Mouse (Mus musculus) embryonic stem cell, embryonic (primary cell): ENCODE results near the gene Acat3.
"Not testable (repeated sequence)": the region's sequence is repeated elsewhere in the genome, so short reads cannot be mapped to it uniquely, and the experiment has no call there.

Experiments
- CTCF ChIA-PET, 4 experiments: fragments of 300-600 bp in 2 of 4; fragments of 350-600 bp in 2 of 4; sonication (Branson Sonifier 250); formaldehyde crosslinking; loops; one replicate each; lab custom pipeline; 2022; ENCODE audit warnings: inconsistent platforms in 2 of 4; lab: Charles Lee
- POLR2A ChIA-PET, 4 experiments: fragments of 300-600 bp in 2 of 4; fragments of 350-600 bp in 2 of 4; sonication (Branson Sonifier 250); formaldehyde crosslinking; loops; one replicate each; lab custom pipeline; 2022; ENCODE audit warnings: antibody characterized with exemption in 4 of 4, inconsistent platforms in 1 of 4; lab: Charles Lee

Acat3 gene

GRCm38 (mm10) chr17:12903372-12904333, 36.7 kb downstream of the Acat3 start:
- POLR2A ChIA-PET: interaction anchor here in 3 of 4 experiments (0.6 to 6.7 kb wide), 15 partner anchors 8 to 93 kb away, joined by 3 to 46 read pairs (median 4); partner anchors contain the start of genes Mrpl18 (in 3 of the 3), Tcp1 (in 2 of the 3) and Acat2 (in 1 of the 3)
- CTCF ChIA-PET: interaction anchor here in 1 of 4 experiments (0.6 kb wide), 1 partner anchor 8 kb away, joined by 6 read pairs; no protein-coding TSS in a partner anchor

GRCm38 (mm10) chr17:12902291-12902690, 38.1 kb downstream of the Acat3 start:
- POLR2A ChIA-PET: interaction anchor here in 2 of 4 experiments (1.7 to 6.7 kb wide), 2 partner anchors 14 kb away, joined by 7 to 46 read pairs; partner anchors contain the start of genes Mrpl18 (in 2 of the 2) and Tcp1 (in 2 of the 2)
- CTCF ChIA-PET: no interaction called here

- CTCF ChIA-PET, POLR2A ChIA-PET: not testable (repeated sequence)
These were observed 41.8 kb downstream of the Acat3 start for GRCm38 (mm10) chr17:12898607-12899006.

- ChIA-PET POLR2A (interaction anchor here in 1 of 4 experiments (1.1 kb wide), 1 partner anchor 26 kb away, joined by 3 read pairs; no protein-coding TSS in a partner anchor), CTCF (no interaction called here)
These were observed 42.7 kb downstream of the Acat3 start for GRCm38 (mm10) chr17:12897674-12898073.

GRCm38 (mm10) chr17:12892033-12892432, 48.4 kb downstream of the Acat3 start:
- CTCF ChIA-PET: interaction anchor here in 2 of 4 experiments (0.6 to 1.0 kb wide), 2 partner anchors 12 to 33 kb away, joined by 3 read pairs; no protein-coding TSS in a partner anchor
- POLR2A ChIA-PET: interaction anchor here in 3 of 4 experiments (1.0 to 1.6 kb wide), 8 partner anchors 13 to 68 kb away, joined by 3 to 9 read pairs (median 4); partner anchors contain the start of genes Pnldc1 (in 2 of the 3), Acat2 (in 1 of the 3), Mrpl18 (in 1 of the 3) and Tcp1 (in 1 of the 3)

GRCm38 (mm10) chr17:12891054-12891453, 49.3 kb downstream of the Acat3 start:
- CTCF ChIA-PET: no interaction called here
- POLR2A ChIA-PET: interaction anchor here in 2 of 4 experiments (0.6 to 1.6 kb wide), 10 partner anchors 11 to 96 kb away, joined by 3 to 9 read pairs (median 4); partner anchors contain the start of genes Mrpl18 (in 2 of the 2), Pnldc1 (in 2 of the 2) and Tcp1 (in 2 of the 2)

GRCm38 (mm10) chr17:12887021-12887775, 53.2 kb downstream of the Acat3 start:
- ChIA-PET POLR2A (interaction anchor here in 3 of 4 experiments (0.6 to 0.9 kb wide), 4 partner anchors 17 to 79 kb away, joined by 3 to 4 read pairs (median 4); partner anchors contain the start of gene Pnldc1 (in 1 of the 3)), CTCF (interaction anchor here in 2 of 4 experiments (0.6 to 0.7 kb wide), 2 partner anchors 29 to 490 kb away, joined by 4 read pairs; partner anchors contain the start of gene Mrpl18 (in 1 of the 2))

- CTCF ChIA-PET: interaction anchor here in 1 of 4 experiments (0.5 to 0.7 kb wide), 2 partner anchors 30 to 108 kb away, joined by 3 to 4 read pairs; partner anchors contain the start of gene Mrpl18
These were observed 53.8 kb downstream of the Acat3 start for GRCm38 (mm10) chr17:12886620-12887019.

GRCm38 (mm10) chr17:12881216-12881615, 59.2 kb downstream of the Acat3 start:
- POLR2A ChIA-PET: no interaction called here
- CTCF ChIA-PET: interaction anchor here in 3 of 4 experiments (0.5 to 2.3 kb wide), 4 partner anchors 12 to 59 kb away, joined by 5 to 12 read pairs (median 6); partner anchors contain the start of genes Acat3 (in 1 of the 3) and Pnldc1 (in 1 of the 3)

More at GRCm38 (mm10) chr17:12886620-12887019, 53.8 kb downstream of the Acat3 start:
- POLR2A ChIA-PET: interaction anchor here in 2 of 4 experiments (0.6 to 0.7 kb wide), 2 partner anchors 24 to 80 kb away, joined by 3 to 4 read pairs; partner anchors contain the start of gene Pnldc1 (in 1 of the 2)

- ChIA-PET POLR2A (interaction anchor here in 2 of 4 experiments (0.7 to 1.1 kb wide), 5 partner anchors 9 to 111 kb away, joined by 3 to 4 read pairs (median 3); partner anchors contain the start of genes Mrpl18 (in 1 of the 2) and Tcp1 (in 1 of the 2)), CTCF (interaction anchor here (0.5 to 2.3 kb wide), 18 partner anchors 9 to 789 kb away, joined by 3 to 12 read pairs (median 4); partner anchors contain the start of genes Pnldc1 (in 2 of the 4), Acat2 (in 1 of the 4), Mrpl18 (in 1 of the 4) and Tcp1 (in 1 of the 4))
These were observed 60.2 kb downstream of the Acat3 start for GRCm38 (mm10) chr17:12880178-12880577.

- POLR2A ChIA-PET: no interaction called here
These were observed 64.7 kb downstream of the Acat3 start, which contains the start of gene Mrgprh for GRCm38 (mm10) chr17:12875734-12876133. TSS of gene Mrgprh (plus strand) at chr17:12876034.

More at GRCm38 (mm10) chr17:12875734-12876133, 64.7 kb downstream of the Acat3 start, which contains the start of gene Mrgprh:
- CTCF ChIA-PET: no interaction called here
